Mouse (Mus musculus) midbrain, embryonic 15.5 days (tissue): Measurements from ENCODE around the gene Thada. TPM values are rescaled to one million over a fixed set of nuclear protein-coding genes. Genes with fewer than 3 reads are reported as not detected.

Source experiments
- ATAC-seq: fragments of 200-750 bp; cut with Nextera tagmentation; replicated peaks from 2 replicates; pipeline ENCODE4 v1.8.0; 2017; ENCODE audit warnings: moderate TSS enrichment
- H3K27ac ChIP-seq: fragments of 300-500 bp; sonication (generic); 2 replicates; pipeline ENCODE4 v1.5.1; 2015; ENCODE audit warnings: mild to moderate bottlenecking, inconsistent platforms
- H3K27me3 ChIP-seq: fragments of 300-500 bp; sonication (generic); replicated peaks from 2 replicates; pipeline ENCODE4 v1.6.1; 2015; ENCODE audit warnings: inconsistent platforms
- H3K36me3 ChIP-seq: fragments of 300-500 bp; sonication (generic); replicated peaks from 2 replicates; pipeline ENCODE4 v1.6.1; 2015; ENCODE audit warnings: inconsistent platforms
- H3K4me1 ChIP-seq: fragments of 300-500 bp; sonication (generic); 2 replicates; pipeline ENCODE4 v1.6.1; 2015; ENCODE audit warnings: inconsistent platforms
- H3K4me2 ChIP-seq: fragments of 300-500 bp; sonication (generic); 2 replicates; pipeline ENCODE4 v1.6.1; 2015; ENCODE audit warnings: inconsistent platforms, mild to moderate bottlenecking, moderate library complexity
- H3K4me3 ChIP-seq: fragments of 300-500 bp; sonication (generic); 2 replicates; pipeline ENCODE4 v1.5.1; 2015; ENCODE audit warnings: mild to moderate bottlenecking, inconsistent platforms
- H3K9ac ChIP-seq: fragments of 300-500 bp; sonication (generic); 2 replicates; pipeline ENCODE4 v1.6.1; 2015; ENCODE audit warnings: mild to moderate bottlenecking, inconsistent platforms
- H3K9me3 ChIP-seq: fragments of 300-500 bp; sonication (generic); 2 replicates; pipeline ENCODE4 v1.6.1; 2016; ENCODE audit warnings: inconsistent platforms
- WGBS: fragments of 180-500 bp; shearing (Covaris S2); methylation state at CpG from one replicate; pipeline ENCODE4 v1.1.7; 2015; ENCODE audit warnings: mixed read lengths; 5-methylcytosine and 5-hydroxymethylcytosine counted together
- polyA plus RNA-seq: library from polyadenylated mRNA; unstranded; fragments of >200 nt; fragmentation: Nextera tagmentation; extraction: Ambion mirVana; gene quantifications from 2 replicates; pipeline ENCODE4 v1.2.1, GENCODE M21; 2015

The Thada gene
- polyA plus RNA-seq, 1 experiment from 2014 or later: 8.1 TPM

GRCm38 (mm10) chr17:84257927-84258532 lies 208.0 kb downstream of the Thada start:
- Histone ChIP-seq H3K4me1 (peaks cover 8% of the 10 kb centered on the region), H3K9me3 (no peaks in the 10 kb centered on the region), H3K9ac (no peak overlapping the region), H3K4me2 (no peak overlapping the region), H3K27me3 (no peaks in the 10 kb centered on the region), H3K36me3 (no peaks in the 10 kb centered on the region), H3K4me3 (no peak overlapping the region), H3K27ac (0 out of 2 replicates have a peak overlapping the region, but pooled peaks have one; percentile 17)
- 79% methylated on average over 5 of the region's 5 CpGs for WGBS
- no peak for ATAC-seq

- peaks cover 8% of the 10 kb centered on the region for H3K4me1 ChIP-seq
- no peak overlapping the region for H3K4me3 ChIP-seq
- H3K9me3 ChIP-seq: no peaks in the 10 kb centered on the region
- ATAC-seq: no peak
- H3K4me2 ChIP-seq: no peak overlapping the region
- no peak overlapping the region for H3K27ac ChIP-seq
- 68% methylated on average over 9 of the region's 9 CpGs for WGBS
- no peak overlapping the region for H3K9ac ChIP-seq
- no peaks in the 10 kb centered on the region for H3K27me3 ChIP-seq
- no peaks in the 10 kb centered on the region for H3K36me3 ChIP-seq
These were observed 209.7 kb downstream of the Thada start for GRCm38 (mm10) chr17:84256278-84256819.

- Histone ChIP-seq H3K9me3 (no peaks in the 10 kb centered on the region), H3K27me3 (no peaks in the 10 kb centered on the region), H3K4me3 (no peak overlapping the region), H3K4me1 (peaks cover 8% of the 10 kb centered on the region), H3K27ac (no peak overlapping the region), H3K9ac (no peak overlapping the region), H3K4me2 (no peak overlapping the region), H3K36me3 (no peaks in the 10 kb centered on the region)
- 62% methylated on average over 2 of the region's 2 CpGs for WGBS
- ATAC-seq: no peak
These were observed 210.2 kb downstream of the Thada start for GRCm38 (mm10) chr17:84255841-84256240.

DNA sequence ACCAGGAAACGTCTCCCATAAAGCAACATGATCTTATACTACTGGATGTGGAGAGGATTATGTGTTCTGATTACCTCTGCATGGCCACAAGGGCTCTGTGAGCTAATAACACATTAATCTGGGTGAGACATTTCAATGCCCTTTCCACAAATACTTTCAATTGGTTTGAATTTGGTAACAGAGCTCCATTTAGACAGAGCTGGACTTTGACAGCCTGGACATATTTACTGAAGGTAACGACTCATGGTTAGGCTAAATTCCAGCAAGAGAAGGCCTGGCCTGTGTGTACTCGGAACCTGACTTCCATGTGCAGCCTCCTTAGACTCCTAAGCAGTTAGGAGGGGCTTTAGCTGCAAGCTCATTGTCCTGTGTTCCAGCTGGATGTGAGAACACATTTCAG lies 214.6 kb downstream of the Thada start:
- 89% methylated on average over 3 of the region's 3 CpGs for WGBS
- H3K9me3 ChIP-seq: no peaks in the 10 kb centered on the region
- no peak overlapping the region for H3K4me2 ChIP-seq
- H3K27me3 ChIP-seq: no peaks in the 10 kb centered on the region
- H3K27ac ChIP-seq: no peak overlapping the region
- H3K4me3 ChIP-seq: no peak overlapping the region
- no peak overlapping the region for H3K9ac ChIP-seq
- no peaks in the 10 kb centered on the region for H3K4me1 ChIP-seq
- ATAC-seq: no peak
- no peaks in the 10 kb centered on the region for H3K36me3 ChIP-seq

DNA sequence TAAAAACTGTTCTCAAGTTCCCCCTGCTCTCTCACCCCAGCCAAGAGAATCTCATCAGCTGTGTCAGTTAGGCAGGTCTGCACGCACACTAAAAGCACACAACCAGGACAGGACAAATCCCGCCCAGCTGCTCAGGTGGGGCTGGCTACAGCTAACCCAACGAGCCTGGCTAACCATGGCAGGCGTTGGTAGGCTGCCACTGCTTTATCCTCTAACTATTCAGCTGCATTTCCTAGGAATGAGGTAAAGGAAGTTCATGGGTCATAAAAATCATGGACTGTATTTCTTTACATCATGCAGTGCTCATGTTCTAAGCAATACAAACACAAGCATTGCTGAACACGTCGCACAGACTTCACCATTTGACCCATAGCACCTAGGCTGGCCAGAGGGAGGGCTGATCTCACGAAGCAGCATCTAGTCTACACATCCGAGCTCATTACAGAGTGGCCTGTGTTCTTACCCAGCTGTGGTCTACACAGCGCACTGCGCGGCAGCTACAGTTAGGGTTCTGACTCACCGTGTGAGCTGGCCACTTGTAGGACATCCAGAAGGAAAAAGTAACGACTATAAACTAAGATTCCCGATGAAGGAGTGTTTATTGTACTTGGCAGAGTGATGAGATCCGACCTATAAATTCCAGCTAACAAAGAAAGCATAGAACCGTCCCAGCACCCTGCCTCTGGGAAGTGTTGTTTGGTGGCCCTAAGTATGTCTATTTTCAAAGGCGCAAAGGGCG lies 221.7 kb downstream of the Thada start:
- Histone ChIP-seq H3K9ac (no peak overlapping the region), H3K27me3 (no peaks in the 10 kb centered on the region), H3K4me1 (no peaks in the 10 kb centered on the region), H3K4me2 (no peak overlapping the region), H3K4me3 (no peak overlapping the region), H3K36me3 (no peaks in the 10 kb centered on the region), H3K9me3 (no peaks in the 10 kb centered on the region), H3K27ac (no peak overlapping the region)
- 88% methylated on average over 18 of the region's 18 CpGs for WGBS
- ATAC-seq: no peak

DNA sequence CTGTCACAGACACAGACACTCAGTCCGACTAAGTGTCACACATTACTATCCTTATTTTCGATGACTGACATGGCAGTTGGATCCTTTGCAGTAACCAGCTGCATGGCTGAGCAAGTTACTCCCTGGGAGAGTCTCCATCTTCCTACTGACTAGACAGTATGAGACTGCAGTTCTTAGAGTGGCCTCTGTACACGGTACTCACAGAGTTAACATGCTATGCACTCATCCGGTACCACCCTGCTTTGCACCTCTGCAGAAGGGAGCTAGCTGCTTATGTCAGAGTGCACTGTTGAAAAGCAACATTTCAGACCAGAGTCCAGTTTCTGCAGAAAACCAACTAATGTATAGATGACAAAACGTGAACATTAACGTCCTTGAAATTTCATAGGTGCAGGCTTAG lies 222.2 kb downstream of the Thada start:
- Histone ChIP-seq H3K27ac (no peak overlapping the region), H3K36me3 (no peaks in the 10 kb centered on the region), H3K4me1 (no peaks in the 10 kb centered on the region), H3K9ac (no peak overlapping the region), H3K9me3 (no peaks in the 10 kb centered on the region), H3K4me2 (no peak overlapping the region), H3K27me3 (no peaks in the 10 kb centered on the region), H3K4me3 (no peak overlapping the region)
- WGBS: 82% methylated on average over 6 of the region's 6 CpGs
- no peak for ATAC-seq

GRCm38 (mm10) chr17:84241308-84241957 lies 224.6 kb downstream of the Thada start:
- H3K4me3 ChIP-seq: no peak overlapping the region
- no peaks in the 10 kb centered on the region for H3K9me3 ChIP-seq
- H3K4me2 ChIP-seq: no peak overlapping the region
- ATAC-seq: no peak
- H3K36me3 ChIP-seq: no peaks in the 10 kb centered on the region
- no peaks in the 10 kb centered on the region for H3K27me3 ChIP-seq
- no peaks in the 10 kb centered on the region for H3K4me1 ChIP-seq
- 93% methylated on average over 6 of the region's 6 CpGs for WGBS
- H3K27ac ChIP-seq: no peak overlapping the region
- no peak overlapping the region for H3K9ac ChIP-seq

DNA sequence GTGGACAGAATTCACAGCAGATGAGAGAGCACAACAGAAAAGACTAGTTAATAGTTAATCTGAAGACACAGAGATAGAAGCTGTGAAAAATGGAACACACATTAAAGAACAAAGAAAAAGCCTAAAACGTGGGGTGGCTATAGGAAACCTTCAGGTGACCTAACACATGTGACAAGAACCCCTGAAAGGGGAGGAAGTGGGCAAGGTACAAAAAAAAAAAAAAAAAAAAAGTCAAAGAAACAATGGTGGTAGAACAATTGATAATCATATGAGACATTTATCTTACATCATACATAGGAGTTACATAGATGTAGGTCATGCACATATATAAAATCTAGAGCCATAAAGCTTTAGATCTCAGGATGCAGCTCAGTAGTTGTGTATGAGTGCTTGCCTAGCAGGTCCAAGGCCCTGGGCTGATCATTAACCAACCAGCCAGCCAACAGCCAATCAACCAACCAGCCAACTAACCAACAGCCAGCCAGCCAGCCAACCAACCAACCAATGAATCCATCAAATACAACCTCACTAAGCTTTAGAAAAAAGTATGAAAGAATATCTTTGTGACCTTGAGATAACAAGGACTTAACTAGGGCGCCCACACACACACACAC lies 226.2 kb downstream of the Thada start:
- ATAC-seq: no peak
- Histone ChIP-seq H3K4me1 (no peaks in the 10 kb centered on the region), H3K27ac (no peak overlapping the region), H3K4me2 (no peak overlapping the region), H3K27me3 (no peaks in the 10 kb centered on the region), H3K36me3 (no peaks in the 10 kb centered on the region), H3K4me3 (no peak overlapping the region), H3K9me3 (no peaks in the 10 kb centered on the region), H3K9ac (no peak overlapping the region)
- 80% methylated on average over 2 of the region's 2 CpGs for WGBS

DNA sequence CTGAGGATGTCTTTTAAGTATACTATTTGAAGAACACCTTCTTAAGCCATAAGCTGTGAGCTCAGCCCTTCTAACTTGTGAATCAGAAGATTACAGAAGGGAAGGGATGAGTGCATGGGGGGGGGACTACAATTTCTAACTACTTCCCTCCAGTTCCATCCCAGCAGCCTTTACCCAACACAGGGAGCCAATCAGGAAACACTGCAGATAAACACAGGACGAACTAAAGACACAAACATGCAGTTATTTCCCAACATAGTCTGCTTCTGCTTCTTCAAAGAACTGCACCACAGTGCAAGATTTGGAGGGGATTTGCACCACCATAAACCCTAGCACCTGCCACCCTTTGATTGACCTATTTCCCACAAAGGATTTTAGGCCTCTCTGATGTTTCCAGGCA lies 227.8 kb downstream of the Thada start:
- no peaks in the 10 kb centered on the region for H3K36me3 ChIP-seq
- H3K27ac ChIP-seq: no peak overlapping the region
- ATAC-seq: no peak
- 88% methylated on average over 1 of the region's 1 CpGs for WGBS
- H3K27me3 ChIP-seq: no peaks in the 10 kb centered on the region
- H3K4me2 ChIP-seq: no peak overlapping the region
- no peak overlapping the region for H3K9ac ChIP-seq
- H3K9me3 ChIP-seq: no peaks in the 10 kb centered on the region
- no peaks in the 10 kb centered on the region for H3K4me1 ChIP-seq
- no peak overlapping the region for H3K4me3 ChIP-seq

DNA sequence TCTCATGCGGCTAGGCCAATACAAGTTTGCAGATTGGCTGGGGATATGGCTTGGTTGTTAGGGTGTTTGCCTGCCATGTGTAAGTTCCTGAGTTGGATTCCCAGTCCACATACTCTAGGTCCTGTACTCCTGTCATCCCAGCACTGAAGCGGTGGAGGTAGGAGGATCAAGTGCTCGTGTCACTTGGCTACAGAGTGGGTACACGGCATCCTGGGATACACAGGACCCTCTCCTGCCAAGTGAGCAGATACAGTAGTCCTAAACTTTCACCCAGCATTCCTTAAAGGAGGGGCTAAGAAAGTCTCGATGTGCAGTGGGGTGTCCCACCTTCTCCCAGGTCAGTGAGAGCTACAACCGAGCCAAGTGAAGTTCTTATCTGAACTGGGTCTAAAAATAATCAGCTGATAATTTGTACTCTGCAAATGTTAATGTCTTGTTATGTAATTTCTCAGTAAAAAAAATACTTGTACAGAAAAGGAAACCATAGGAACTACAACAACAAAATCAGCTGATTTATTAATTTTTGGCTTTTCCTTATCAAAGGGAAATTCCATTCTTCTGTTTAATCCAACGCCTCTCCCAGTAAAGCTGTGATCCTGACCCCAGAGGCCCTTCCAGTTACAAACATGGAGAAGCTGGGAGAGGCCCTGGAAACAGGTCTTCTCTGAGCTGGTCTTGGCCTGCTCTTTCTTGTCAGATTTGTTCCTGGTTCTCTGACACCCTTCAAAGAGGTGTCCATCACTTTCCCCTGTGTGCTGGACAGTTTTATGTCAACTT lies 229.0 kb downstream of the Thada start:
- Histone ChIP-seq H3K4me1 (no peaks in the 10 kb centered on the region), H3K4me3 (no peak overlapping the region), H3K36me3 (no peaks in the 10 kb centered on the region), H3K27me3 (no peaks in the 10 kb centered on the region), H3K4me2 (no peak overlapping the region), H3K9ac (no peak overlapping the region), H3K9me3 (no peaks in the 10 kb centered on the region), H3K27ac (no peak overlapping the region)
- no peak for ATAC-seq
- 93% methylated on average over 7 of the region's 7 CpGs for WGBS

- no peak overlapping the region for H3K4me2 ChIP-seq
- H3K9ac ChIP-seq: no peak overlapping the region
- no peaks in the 10 kb centered on the region for H3K36me3 ChIP-seq
- WGBS: 89% methylated on average over 4 of the region's 4 CpGs
- H3K4me3 ChIP-seq: no peak overlapping the region
- no peaks in the 10 kb centered on the region for H3K27me3 ChIP-seq
- ATAC-seq: no peak
- H3K4me1 ChIP-seq: no peaks in the 10 kb centered on the region
- H3K9me3 ChIP-seq: no peaks in the 10 kb centered on the region
- H3K27ac ChIP-seq: no peak overlapping the region
These were observed 230.5 kb downstream of the Thada start for GRCm38 (mm10) chr17:84235399-84235928.
